Mouse (Mus musculus) hindbrain, postnatal 0 days (tissue): Measurements from ENCODE around the gene Phf5a. TPM values are rescaled to one million over a fixed set of nuclear protein-coding genes. Genes with fewer than 3 reads are reported as not detected.

Experiments
- ATAC-seq: fragments of 200-750 bp; cut with Nextera tagmentation; 2 replicates; pipeline ENCODE4 v1.8.0; 2017; ENCODE audit warnings: mild to moderate bottlenecking, moderate TSS enrichment, moderate library complexity
- DNase-seq: peaks from one replicate; pipeline ENCODE4 v3.0.0-alpha.2; 2015; ENCODE audit warnings: low spot score
- H3K27ac ChIP-seq: fragments of 300-500 bp; sonication (generic); 2 replicates; pipeline ENCODE4 v1.5.1; 2014; ENCODE audit warnings: mild to moderate bottlenecking
- H3K27me3 ChIP-seq: fragments of 300-500 bp; sonication (generic); 2 replicates; pipeline ENCODE4 v1.6.1; 2014; ENCODE audit warnings: low read length, mixed read lengths; ENCODE audit not compliant: insufficient read depth
- H3K36me3 ChIP-seq: fragments of 300-500 bp; sonication (generic); 2 replicates; pipeline ENCODE4 v1.6.1; 2014; ENCODE audit warnings: low read length, mixed read lengths; ENCODE audit not compliant: insufficient read depth
- H3K4me1 ChIP-seq: fragments of 300-500 bp; sonication (generic); 2 replicates; pipeline ENCODE4 v1.6.1; 2014; ENCODE audit warnings: antibody characterized with exemption, low read length, mixed read lengths; ENCODE audit not compliant: insufficient read depth
- H3K4me2 ChIP-seq: fragments of 300-500 bp; sonication (generic); 2 replicates; pipeline ENCODE4 v1.6.1; 2014; ENCODE audit warnings: low read depth, mild to moderate bottlenecking, low read length, moderate library complexity, mixed read lengths
- H3K4me3 ChIP-seq: fragments of 300-500 bp; sonication (generic); 2 replicates; pipeline ENCODE4 v1.5.1; 2014; ENCODE audit warnings: low read length
- H3K9ac ChIP-seq: fragments of 300-500 bp; sonication (generic); replicated peaks from 2 replicates; pipeline ENCODE4 v1.6.1; 2014; ENCODE audit warnings: mild to moderate bottlenecking, low read length, moderate library complexity, mixed read lengths
- H3K9me3 ChIP-seq: fragments of 300-500 bp; sonication (generic); 2 replicates; pipeline ENCODE4 v1.6.1; 2016; ENCODE audit warnings: low read length, mixed read lengths
- CTCF ChIP-seq: IDR thresholded peaks from 2 replicates; pipeline ENCODE4 v1.5.1; 2016; ENCODE audit warnings: antibody characterized with exemption, control low read depth, low read depth
- WGBS: fragments of 180-500 bp; shearing (Covaris S2); extraction: QIAGEN DNeasy Blood & Tissue Kit; methylation state at CpG from one replicate; pipeline ENCODE4 v1.1.7; 2014; 5-methylcytosine and 5-hydroxymethylcytosine counted together
- polyA plus RNA-seq: library from polyadenylated mRNA; unstranded; fragments of >200 nt; fragmentation: Nextera tagmentation; extraction: Ambion mirVana; gene quantifications from 2 replicates; pipeline ENCODE4 v1.2.1, GENCODE M21; 2015
- total RNA-seq: library from RNA; depleted of rRNA; stranded (reverse); fragments of >200 nt; gene quantifications from 2 replicates; pipeline ENCODE4 v1.2.3, GENCODE M21; 2014

The Phf5a gene
- total and polyA plus RNA-seq, 2 experiments from 2014 or later, result 29.7 to 110 TPM

DNA sequence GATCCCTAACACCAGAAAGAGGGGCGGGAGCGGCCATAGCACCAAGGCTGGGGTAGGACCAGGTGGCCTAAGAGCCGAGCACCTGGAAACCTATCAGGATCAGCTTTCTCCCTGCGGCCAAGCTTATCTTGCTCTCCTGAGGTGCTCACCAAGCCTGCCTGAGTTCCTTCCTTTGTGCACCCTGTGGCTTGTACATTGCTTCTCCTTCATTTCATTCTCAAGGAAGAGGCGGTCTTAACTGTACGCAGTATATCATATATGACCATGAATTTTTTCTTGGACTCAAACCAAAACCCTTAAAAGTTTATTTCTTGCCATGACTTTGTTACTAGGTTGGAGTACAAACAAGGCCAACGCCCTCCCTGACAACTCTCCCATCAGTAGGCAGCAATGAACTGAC lies 7.5 kb downstream of the Phf5a start:
- Histone ChIP-seq H3K9me3 (no peaks in the 10 kb centered on the region), H3K27me3 (no peaks in the 10 kb centered on the region), H3K9ac (no peak overlapping the region), H3K4me2 (no peak overlapping the region), H3K36me3 (peaks cover 26% of the 10 kb centered on the region), H3K27ac (no peak overlapping the region), H3K4me1 (0 out of 2 replicates have a peak, but pooled peaks cover 6% of the 10 kb centered on the region), H3K4me3 (no peak overlapping the region)
- no peak for TF ChIP-seq CTCF
- DNase-seq (no peak), ATAC-seq (no peak)
- WGBS, result 95% methylated on average over 7 of the region's 7 CpGs

- DNase-seq, result peak; percentile 50
- peak overlapping the region; percentile 92 for H3K27ac ChIP-seq
- WGBS, result 29% methylated on average over 8 of the region's 8 CpGs
- no peak for ATAC-seq
- H3K27me3 ChIP-seq, result no peaks in the 10 kb centered on the region
- H3K36me3 ChIP-seq, result peaks cover 6% of the 10 kb centered on the region; the same call in 1 of the 2 replicates
- no peaks in the 10 kb centered on the region for H3K9me3 ChIP-seq
- H3K4me3 ChIP-seq, result 0 out of 2 replicates have a peak overlapping the region, but pooled peaks have one; percentile 16
- no peak for TF ChIP-seq CTCF
- 0 out of 2 replicates have a peak, but pooled peaks cover 9% of the 10 kb centered on the region for H3K4me1 ChIP-seq
- peak overlapping the region; percentile 87 for H3K4me2 ChIP-seq
- no peak overlapping the region; the same call in 1 of the 2 replicates for H3K9ac ChIP-seq
These were observed 11.1 kb downstream of the Phf5a start for GRCm38 (mm10) chr15:81860471-81861135.

DNA sequence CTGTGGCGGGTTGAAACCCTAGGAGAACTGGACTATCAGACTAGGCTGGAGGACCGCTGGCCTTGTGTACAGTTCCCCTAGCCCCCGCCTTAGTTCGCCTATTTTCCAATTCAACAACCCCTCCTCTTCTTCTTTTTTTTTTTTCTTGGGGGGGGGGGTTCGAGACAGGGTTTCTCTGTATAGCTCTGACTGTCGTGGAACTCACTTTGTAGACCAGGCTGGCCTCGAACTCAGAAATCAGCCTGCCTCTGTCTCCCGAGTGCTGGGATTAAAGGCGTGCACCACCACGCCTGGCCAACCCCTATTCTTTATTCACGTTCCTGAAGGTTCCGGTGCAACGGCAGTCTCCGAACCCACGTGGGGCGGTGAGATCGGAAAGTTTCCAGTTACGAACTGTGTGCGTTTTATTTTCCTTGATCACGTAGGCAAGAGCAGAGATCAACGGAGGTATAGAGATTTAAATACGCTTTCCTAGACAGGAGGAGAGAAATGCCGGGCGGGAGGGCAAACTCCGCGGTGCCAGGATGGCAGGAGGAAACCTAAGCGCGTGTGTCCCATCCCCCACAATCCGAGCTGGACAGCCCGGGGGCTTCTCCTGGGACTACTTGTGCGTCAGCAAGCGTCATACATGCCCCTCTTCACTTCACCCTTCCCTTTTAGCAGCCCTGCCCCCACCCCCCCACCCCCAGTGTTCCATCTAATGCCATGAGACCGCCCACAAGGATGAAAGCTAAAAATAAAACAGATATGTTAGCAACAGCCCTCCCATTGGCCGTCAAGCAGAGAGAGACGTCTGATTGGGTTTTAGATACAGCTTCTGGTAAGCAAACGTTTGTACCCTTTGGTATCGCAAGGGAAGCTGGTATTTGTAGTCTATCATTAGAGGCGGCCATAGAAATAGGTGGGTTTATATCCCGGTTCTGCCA lies 12.1 kb downstream of the Phf5a start:
- WGBS, result under 1% methylated on average over 39 of the region's 39 CpGs
- H3K36me3 ChIP-seq, result peaks cover 5% of the 10 kb centered on the region; the same call in 1 of the 2 replicates
- ATAC-seq, result peak; percentile 89
- H3K9me3 ChIP-seq, result no peaks in the 10 kb centered on the region
- 0 out of 2 replicates have a peak, but pooled peaks cover 14% of the 10 kb centered on the region for H3K4me1 ChIP-seq
- peak; percentile 96 for DNase-seq
- peak overlapping the region; percentile 80 for H3K9ac ChIP-seq
- no peak for TF ChIP-seq CTCF
- H3K4me2 ChIP-seq, result peak overlapping the region; percentile 87
- peak overlapping the region; percentile 74 for H3K4me3 ChIP-seq
- H3K27ac ChIP-seq, result peak overlapping the region; percentile 92
- H3K27me3 ChIP-seq, result no peaks in the 10 kb centered on the region

DNA sequence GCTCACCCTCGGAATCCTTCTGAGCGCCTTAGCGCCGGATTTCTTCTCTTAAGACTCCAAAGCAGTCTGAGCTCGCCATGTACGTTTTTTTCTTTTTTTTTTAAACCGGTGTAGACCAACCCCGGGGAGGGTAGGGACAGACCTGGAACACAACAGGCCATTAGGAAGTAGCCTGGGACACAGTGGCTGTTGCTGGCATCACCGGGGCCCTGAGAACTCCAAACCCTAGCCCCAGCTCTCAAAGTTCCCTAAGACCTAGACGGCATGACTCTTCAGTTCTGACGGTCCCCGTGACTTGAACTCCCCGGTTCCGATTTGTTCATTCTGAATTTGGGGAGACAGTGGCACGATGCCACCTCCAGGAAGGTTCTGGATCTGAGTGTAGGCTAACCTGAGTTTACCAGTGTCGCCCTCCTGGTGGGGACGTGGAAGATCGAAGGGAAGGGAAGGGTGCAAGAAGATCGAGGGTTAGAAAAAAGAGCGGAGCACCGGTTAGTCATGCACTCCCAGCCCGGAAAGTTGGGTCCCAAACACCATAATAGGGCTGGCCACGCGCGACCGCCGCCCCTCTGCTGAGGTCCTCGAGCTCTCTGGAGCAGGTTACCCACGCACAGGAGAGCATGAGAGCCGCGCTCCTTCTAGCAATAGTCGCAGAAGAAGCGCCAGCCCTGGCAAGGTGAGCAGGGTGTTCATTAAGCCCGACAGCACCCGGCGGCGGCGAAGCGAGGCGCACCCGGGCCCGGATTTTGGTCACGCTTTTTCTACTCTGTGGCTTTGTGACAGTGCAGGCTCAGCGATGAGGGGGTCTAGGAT lies 13.0 kb downstream of the Phf5a start, which contains the start of gene Tob2:
Gene Tob2 (minus strand): TSS at position 280 of the 813 bp plus-strand sequence.
- under 1% methylated on average over 44 of the region's 44 CpGs for WGBS
- Histone ChIP-seq H3K27me3 (no peaks in the 10 kb centered on the region), H3K4me3 (peak within 1 kb of the TSS; percentile 74), H3K27ac (peak within 1 kb of the TSS; percentile 92), H3K36me3 (no peaks in the 10 kb centered on the region), H3K9me3 (no peaks in the 10 kb centered on the region), H3K9ac (peak within 1 kb of the TSS; percentile 80), H3K4me1 (0 out of 2 replicates have a peak, but pooled peaks cover 14% of the 10 kb centered on the region), H3K4me2 (peak within 1 kb of the TSS; percentile 87)
- TF ChIP-seq CTCF, result no peak
- ATAC-seq, result 0 out of 2 replicates have a peak, but pooled peaks have one; percentile 1
- peak; percentile 65 for DNase-seq

DNA sequence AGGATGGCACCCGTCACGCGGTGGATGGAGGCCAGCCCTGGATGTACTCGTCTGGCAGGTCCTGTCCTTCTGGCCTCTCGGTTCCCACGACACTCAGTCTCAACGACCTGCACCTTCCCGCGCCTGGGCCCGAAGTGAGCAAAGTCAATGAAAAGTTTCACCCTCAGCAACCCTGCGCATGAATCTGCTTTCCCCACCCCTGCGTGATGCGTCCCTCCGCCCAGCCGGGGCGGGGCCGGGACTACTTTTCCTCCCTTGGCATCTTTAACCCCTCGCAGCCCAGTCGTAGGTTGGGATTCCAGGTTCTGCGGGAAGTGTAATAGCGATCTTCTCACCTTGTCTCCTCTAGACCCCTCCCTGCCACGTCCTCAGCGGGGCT lies 13.6 kb downstream of the Phf5a start:
- H3K27ac ChIP-seq, result peak overlapping the region; percentile 92
- ATAC-seq (0 out of 2 replicates have a peak, but pooled peaks have one; percentile 3), DNase-seq (peak; percentile 95)
- peak overlapping the region; percentile 74 for H3K4me3 ChIP-seq
- H3K9me3 ChIP-seq, result no peaks in the 10 kb centered on the region
- H3K9ac ChIP-seq, result peak overlapping the region; percentile 80
- no peaks in the 10 kb centered on the region for H3K27me3 ChIP-seq
- peak overlapping the region; percentile 87 for H3K4me2 ChIP-seq
- H3K36me3 ChIP-seq, result no peaks in the 10 kb centered on the region
- TF ChIP-seq CTCF, result no peak
- 0 out of 2 replicates have a peak, but pooled peaks cover 14% of the 10 kb centered on the region for H3K4me1 ChIP-seq
- WGBS, result 0% methylated on average over 23 of the region's 23 CpGs

DNA sequence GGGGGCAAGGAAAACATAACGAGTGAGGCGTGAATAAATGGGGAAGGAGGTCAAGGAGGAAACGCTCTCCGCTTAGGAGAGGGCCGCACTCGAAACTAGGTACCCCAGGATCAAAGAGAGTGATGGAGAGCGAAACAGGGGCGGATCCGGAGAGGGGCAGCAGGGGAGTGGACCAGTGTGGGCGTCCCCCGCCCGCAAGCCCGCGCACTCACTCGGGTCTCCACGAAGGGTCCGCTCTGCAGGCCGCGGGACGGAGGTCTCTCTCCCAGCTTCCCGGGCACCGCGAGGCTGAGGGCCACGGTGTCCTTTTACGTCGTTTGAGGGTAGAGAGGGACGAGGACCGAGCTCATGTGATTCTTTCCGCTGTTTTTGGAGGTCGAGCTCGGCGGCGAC lies 14.0 kb downstream of the Phf5a start:
- H3K9ac ChIP-seq, result peak overlapping the region; percentile 80
- 0 out of 2 replicates have a peak, but pooled peaks cover 14% of the 10 kb centered on the region for H3K4me1 ChIP-seq
- no peaks in the 10 kb centered on the region for H3K36me3 ChIP-seq
- no peaks in the 10 kb centered on the region for H3K9me3 ChIP-seq
- DNase-seq (peak; percentile 48), ATAC-seq (no peak)
- no peak for TF ChIP-seq CTCF
- H3K4me3 ChIP-seq, result peak overlapping the region; percentile 74
- under 1% methylated on average over 33 of the region's 33 CpGs for WGBS
- H3K27ac ChIP-seq, result peak overlapping the region; percentile 92
- peak overlapping the region; percentile 87 for H3K4me2 ChIP-seq
- no peaks in the 10 kb centered on the region for H3K27me3 ChIP-seq
